Mouse (Mus musculus) left cerebral cortex, postnatal 14 days (tissue): Measurements from ENCODE around the gene Dnal1. TPM values are rescaled to one million over a fixed set of nuclear protein-coding genes. Genes with fewer than 3 reads are reported as not detected.

ENCODE experiments used
- DNase-seq, 2 experiments: peaks; one replicate each; pipeline ENCODE4 v3.0.0; 2021 to 2022; ENCODE audit warnings: low spot score in 2 of 2, mixed read lengths in 1 of 2
- intact Hi-C: fragments of 180-260 bp; cut with DNase I; formaldehyde crosslinking; loops from one replicate; pipeline ENCODE4 v1.15.1; 2025
- total RNA-seq, 2 experiments: library from RNA; stranded (reverse); gene quantifications; 2 replicates each; pipeline ENCODE4 v1.2.3; 2021

The Dnal1 gene
- total RNA-seq, 2 experiments from 2014 or later = 102 to 106 TPM

DNA sequence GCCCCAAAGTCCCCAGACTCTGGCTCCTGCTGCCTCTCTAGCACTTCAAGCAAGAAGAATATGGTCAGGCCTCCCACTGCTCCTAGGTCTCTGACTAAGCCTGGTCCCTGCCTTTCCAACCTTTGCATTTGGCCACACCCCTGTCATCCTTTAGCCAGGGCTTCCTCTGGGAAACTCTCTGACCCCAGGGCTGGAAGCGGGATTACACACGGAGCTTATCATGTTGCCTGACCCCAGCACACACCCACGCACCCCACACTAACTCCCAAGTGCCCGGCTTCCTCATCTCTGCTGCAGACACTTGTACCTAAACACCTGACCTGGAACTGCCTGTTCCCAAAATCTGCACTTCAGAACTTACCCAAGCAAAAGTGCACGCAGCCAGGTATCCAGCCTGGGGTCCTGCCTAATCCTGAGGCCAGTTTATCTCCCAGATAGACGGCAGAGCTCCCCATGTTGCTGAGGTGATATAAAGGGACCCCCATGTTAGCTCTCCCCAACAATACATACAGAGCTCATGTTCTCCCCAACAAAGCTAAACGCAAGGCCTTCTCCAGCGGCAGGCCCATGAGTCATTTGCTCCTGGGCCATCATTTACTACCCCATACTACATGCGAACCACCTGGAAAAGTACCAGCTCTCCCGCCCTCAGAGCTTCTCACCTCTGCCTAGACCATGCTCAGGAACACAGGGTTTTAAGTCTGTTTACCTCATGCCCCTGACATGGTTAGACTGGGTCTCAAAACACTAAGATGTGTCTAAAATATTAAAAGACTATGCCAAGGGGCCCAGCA, 64.7 kb downstream of the Dnal1 start:
- intact Hi-C loops = loop anchor here (5.0 kb wide), 1 partner anchor 38 kb away; the partner anchor contains the start of gene Elmsan1
- no peak for DNase-seq

DNA sequence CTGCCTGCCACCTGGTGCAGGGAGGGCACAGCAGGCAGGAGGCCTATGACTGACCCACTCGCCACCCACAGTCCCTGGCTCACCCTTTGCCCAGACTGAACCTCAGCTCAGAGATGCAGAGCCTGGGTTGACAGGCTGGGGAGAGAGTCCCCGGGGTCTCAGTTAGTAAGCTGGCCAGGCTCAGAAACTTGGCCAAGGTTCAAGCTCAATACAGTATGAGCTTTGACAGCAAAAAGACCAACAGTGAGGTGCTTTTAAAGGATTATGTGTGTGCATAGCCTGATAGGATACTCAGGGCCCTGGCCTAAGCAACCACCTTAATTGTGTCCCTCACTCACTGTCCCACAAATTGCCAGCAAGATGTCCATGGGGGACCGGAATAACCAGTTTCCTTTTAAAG, 65.9 kb downstream of the Dnal1 start:
- no peak for DNase-seq
- intact Hi-C loops = no loop called here

GRCm38 (mm10) chr12:84180701-84181435, 66.7 kb downstream of the Dnal1 start:
- intact Hi-C loops = no loop called here
- DNase-seq = peak; percentile 40 to 47

GRCm38 (mm10) chr12:84181999-84182398, 67.8 kb downstream of the Dnal1 start:
- DNase-seq = no peak
- intact Hi-C loops = no loop called here

- no peak for DNase-seq
- intact Hi-C loops = no loop called here
These were observed 70.8 kb downstream of the Dnal1 start for GRCm38 (mm10) chr12:84184979-84185378.

DNA sequence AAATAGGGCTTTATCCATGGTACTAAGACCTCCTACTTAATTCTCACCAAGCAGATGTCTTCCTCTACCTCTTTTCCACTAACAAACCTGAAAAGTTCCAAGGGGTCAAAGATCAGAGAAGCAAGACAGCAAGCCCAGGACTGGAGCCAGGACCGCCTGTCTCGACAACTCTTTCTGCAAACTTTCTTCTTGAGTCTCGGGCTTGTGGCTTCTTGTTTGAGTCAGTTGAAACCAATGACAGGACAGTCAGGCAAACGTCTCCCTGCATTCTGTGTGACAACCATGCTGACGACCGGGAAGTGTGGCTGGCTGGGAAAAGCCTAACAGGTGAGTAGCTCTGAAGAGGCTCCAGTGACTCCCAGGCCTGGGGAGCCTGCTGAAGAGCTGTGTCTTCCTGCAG, 71.4 kb downstream of the Dnal1 start:
- DNase-seq = no peak
- intact Hi-C loops = no loop called here

DNA sequence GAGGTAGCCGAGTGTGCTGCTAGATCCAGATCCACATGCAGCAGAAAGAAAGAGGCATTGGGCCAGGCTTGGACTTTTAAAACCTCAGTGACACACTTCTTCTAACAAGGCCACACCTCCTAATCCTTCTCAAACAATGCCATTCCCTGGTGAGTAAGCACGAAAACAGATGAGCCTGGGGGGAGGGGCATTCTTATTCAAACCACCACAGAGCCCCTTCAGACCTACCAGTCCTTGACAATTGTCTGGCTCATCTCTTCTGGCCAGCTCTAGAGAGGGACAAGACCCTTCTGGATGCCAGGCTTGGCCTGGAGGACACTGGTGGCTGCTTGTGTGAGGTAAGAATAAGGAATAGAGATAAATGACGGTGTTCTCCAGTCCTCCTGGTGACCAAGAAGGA, 72.4 kb downstream of the Dnal1 start:
- no peak for DNase-seq
- intact Hi-C loops = no loop called here

- intact Hi-C loops = no loop called here
- DNase-seq = no peak
These were observed 72.8 kb downstream of the Dnal1 start for GRCm38 (mm10) chr12:84186950-84187349.

DNA sequence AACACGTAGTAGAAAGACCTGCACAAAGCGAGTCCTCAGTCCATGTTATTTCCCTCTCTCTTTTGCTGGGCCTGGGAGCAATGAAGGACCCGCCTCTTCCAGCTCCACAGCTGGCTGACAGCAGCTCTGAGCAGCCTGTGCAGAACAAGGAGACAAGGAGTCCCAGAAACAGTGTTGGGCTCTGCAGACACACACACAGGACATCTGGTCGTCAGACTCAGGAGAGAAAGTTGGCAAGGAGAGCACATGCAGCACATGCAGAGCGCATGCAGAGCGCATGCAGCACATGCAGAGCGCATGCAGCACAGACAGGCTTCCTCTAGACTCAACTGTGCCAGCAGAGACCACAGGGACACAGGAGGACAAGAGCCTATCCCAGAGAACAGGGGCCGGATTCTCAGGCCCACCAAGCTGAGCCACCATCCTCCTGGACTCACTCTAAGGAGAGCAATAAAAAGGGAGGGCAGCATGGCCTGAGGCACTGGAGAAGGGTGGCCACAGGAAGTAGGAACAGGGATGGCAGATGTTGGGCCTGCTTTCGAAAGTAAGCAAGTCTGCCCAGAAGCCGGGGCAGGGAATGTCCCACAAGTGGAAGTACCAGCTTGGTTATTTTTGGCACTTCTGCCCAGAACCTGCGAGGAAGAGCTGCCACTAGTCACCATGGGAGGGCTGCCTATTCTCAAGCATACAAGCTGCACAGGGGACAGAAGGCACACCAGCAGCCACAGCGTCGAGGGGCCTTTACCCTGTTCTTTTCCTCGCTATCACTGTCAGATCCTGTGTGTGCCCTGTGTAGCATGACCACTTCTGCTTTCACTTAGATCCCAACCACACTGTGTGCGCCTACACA, 73.8 kb downstream of the Dnal1 start:
- intact Hi-C loops = no loop called here
- peak in 1 of 2 experiments; percentile 66 for DNase-seq

GRCm38 (mm10) chr12:84188881-84189444, 74.8 kb downstream of the Dnal1 start:
- DNase-seq = no peak
- intact Hi-C loops = no loop called here

DNA sequence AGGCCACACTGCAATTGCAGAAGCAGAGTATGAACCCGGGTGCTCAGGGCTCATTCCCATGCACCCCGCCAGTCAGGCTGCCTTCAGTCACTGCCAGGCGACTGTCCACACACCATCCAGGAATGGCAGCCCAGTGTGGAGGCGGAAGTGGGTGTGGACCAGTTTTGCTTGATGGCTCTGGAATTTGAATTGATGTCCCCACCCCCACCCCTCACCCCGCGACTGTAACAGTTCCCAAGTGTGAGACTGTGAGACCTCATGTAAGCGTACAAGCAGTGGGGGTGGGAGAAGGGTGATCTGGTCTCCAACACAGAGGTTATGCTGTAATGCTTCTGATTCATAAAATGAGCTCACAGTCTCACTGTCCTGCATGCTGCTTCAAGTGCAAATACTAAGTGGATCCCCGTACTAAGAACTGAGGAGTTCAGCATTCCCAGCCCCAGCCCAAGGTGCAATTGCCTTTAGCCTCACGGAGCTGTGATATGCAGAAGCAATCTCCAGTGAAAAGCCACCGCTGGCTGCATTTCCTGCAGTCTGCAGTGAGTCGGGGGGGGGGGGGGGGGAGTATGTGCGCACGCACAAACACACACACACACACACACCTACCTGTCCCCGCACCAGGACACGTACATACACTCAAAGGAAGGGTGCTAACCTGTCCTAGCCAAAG, 76.1 kb downstream of the Dnal1 start:
- DNase-seq = no peak
- intact Hi-C loops = no loop called here

GRCm38 (mm10) chr12:84191190-84191589, 77.0 kb downstream of the Dnal1 start:
- intact Hi-C loops = no loop called here

GRCm38 (mm10) chr12:84191770-84192169, 77.6 kb downstream of the Dnal1 start:
- no peak for DNase-seq
- intact Hi-C loops = no loop called here

More at GRCm38 (mm10) chr12:84191190-84191589, 77.0 kb downstream of the Dnal1 start:
- DNase-seq = no peak

DNA sequence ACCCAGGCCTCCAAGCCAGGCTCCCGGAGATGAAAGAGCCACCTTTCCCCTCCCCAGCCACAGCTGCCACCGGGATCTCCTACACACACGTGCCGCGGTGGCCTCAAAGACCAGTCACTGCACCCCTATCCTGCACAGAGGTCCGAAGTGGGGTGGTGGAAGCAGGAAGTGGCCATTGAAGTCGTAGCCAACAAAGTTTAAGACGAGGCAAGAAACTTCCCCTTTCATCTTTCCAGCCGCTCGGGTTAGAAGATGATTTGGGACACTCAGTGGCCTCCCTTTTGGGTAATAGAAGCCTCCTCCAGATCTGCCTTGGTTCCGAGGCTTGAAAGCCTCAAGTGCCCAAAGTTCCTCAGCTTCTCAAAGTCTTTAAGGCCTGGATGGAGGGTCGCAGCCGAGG, 78.1 kb downstream of the Dnal1 start:
- no peak for DNase-seq
- intact Hi-C loops = no loop called here

DNA sequence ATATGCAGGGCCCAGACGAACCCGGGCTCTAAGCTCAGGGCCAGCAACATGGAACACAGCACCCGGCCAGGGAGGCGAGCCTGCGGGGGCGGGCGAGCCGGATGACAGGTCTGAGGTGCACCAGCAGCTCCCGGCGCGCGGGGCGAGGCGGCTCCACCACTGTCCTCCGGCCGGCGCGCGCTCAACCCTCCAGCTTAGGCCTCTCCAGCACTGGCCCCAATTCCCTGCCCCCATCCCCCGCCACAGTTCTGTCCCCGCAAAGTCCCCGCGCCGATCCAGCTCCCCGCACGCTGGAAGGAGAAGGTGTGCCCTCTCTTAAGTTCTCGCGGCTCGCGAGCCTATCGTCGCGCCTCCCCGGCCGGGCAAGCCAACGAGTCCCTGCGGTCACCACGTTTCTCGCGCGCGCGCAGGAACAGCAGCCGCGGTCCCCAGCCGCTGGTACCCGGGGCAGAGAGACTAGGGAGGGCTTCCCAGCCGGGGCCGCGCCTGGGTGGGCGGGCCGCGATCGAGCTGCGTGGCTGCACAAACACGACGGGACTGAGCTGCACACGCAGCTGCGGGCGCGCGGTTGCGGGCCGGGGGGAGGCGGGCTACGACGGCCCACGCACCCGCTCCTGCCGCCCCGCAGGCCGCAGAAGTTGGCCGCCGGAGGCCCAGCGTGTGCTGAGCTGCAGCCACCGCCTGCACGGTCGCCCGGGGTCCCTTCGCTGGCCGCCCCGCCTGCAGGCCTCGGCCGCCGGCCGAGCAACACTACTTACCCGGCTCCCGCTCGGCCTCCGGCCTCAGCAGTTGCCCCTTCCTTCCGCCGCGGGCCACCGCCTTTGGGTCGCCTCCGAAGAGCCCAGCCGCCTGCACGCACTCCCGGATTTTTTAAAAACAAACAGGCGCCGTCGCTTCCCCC, 78.8 kb downstream of the Dnal1 start:
- DNase-seq = peak; percentile 60 to 78
- intact Hi-C loops = loop anchor here (1.0 kb wide), 1 partner anchor 24 kb away; no protein-coding TSS in a partner anchor

DNA sequence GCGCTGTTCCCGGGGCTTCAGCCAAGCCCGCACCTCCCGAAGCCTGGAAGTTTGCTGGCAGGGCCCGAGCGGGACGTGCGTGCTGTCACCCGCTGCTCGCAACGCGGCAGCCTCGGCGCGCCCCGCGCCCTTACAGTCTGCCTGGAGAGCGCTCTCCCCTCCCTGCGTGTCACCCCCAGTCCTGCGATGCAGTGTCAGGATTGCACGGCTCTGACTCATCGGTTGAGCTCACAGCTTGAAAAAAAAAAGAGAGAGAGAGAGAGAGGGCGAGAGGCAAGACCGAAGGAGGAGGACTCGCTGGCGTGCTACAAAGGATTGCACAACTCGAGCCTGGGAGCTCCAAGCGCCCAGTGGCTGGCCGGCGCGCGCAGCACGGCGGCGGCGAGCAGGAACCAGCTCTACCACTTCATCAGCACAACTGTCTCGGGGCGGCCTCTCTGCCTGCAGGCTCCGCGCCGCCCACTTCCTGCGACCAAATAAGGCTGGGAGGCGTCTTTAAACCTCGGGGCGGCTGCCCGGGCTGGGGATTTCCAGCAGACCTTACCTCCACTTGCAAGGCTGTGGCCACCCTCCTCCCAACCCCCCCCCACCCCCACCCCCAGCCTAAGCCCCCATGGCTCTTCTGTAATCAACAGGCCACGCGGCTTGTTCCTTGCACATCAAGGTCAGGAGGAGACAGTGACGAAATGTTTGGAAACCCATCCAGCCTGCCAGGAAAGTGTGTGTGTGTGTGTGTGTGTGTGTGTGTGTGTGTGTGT, 79.7 kb downstream of the Dnal1 start:
- peak; percentile 91 to 97 for DNase-seq
- intact Hi-C loops = loop anchor here (1.0 kb wide), 1 partner anchor 23 kb away; no protein-coding TSS in a partner anchor

- DNase-seq = no peak
- intact Hi-C loops = no loop called here
These were observed 80.4 kb downstream of the Dnal1 start for GRCm38 (mm10) chr12:84194400-84195109.
